Mouse (Mus musculus): ENCODE results near the gene Tpcn2.

The Tpcn2 gene

DNA sequence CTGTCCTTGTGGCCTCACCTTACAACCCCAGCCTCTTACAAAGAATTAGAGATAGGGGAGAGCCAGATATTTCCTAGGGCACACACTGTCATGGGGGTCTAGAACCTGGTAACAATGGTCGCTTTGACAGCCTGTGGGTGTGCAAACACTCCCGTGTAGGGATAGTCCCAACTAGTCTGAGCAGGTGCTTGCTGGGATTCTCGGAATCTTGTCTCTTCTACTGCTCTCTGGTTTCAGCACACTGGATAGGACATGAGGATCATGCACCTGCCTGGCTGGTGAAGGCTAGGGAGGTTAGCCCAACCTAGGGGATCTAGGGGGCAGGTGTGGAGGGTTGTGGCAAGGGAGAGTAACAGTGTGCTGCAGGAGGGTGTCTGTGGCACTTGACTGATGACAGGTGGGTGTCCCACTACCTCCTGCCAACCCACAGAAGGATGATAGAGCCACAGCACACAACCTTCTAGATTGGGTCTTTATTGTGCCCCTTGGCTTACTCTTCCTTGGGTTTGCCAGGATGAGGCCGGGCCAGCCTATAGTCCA, 78.4 kb downstream of the Tpcn2 start:
- DNase-seq (ENCODE audit: low read depth) = no peak

DNA sequence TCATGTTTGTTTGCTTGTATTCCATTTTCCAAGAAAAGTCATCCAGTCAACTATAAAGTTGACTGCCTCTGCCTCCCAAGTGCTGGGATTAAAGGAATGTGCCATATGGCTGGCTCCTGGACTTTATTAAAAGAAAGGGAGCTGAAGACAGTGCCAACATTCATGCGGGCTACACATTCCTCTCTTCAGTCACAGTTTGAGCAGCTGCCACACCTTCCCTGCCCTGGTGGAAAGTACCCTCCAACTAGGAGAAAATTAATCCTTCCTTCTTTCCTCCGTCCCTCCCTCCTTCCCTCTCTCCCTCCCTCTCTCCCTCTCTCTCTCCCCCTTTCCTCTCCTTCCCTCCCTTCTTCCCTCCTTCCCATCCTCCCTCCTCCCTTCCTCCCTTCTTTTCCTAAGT, 84.1 kb downstream of the Tpcn2 start:
- DNase-seq (ENCODE audit: low read depth) = no peak

DNA sequence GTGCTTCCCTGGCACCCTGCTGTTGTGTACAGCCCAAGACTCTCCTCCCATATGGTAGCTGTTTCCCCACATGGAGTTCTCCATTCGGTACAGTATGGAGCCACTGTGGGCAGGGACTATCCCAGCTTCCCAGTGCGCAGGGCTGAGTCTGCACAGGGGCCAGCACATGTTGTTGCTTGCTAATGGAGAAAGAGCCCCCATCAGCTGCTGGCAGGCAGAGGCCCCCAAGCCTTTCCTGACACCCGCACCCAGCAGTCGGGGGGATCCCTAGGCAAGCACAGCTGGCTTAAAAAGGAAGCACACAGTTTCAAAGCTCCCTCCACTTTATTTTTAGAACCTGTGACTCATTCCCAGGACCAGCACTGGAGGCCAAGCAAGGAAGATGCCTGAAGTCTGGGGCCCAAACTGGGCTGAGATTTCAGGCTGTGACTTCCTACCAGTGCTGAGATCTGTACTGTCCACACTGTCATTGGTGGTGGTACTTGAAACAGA, 85.5 kb downstream of the Tpcn2 start:
- DNase-seq (ENCODE audit: low read depth) = no peak

DNA sequence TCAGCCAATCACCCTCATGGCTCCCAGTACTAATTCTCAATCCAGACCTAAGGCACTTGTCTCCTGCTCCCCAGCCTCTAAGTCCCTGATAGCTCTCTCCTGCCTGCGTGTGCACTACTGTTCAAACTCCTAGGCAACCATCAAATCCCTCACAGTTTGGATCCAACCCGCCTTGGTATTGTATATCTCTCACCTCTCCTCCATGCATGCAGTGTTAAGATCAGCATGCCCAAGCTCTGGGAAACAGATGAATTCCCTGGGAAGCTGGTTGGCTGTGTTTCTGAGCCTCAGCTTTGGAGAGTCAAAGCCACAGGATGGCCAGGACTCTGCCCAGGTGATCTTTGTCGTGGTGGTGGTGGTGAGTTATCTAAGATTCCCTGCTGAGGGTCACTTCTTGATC, 86.1 kb downstream of the Tpcn2 start:
- DNase-seq (ENCODE audit: low read depth) = no peak

DNA sequence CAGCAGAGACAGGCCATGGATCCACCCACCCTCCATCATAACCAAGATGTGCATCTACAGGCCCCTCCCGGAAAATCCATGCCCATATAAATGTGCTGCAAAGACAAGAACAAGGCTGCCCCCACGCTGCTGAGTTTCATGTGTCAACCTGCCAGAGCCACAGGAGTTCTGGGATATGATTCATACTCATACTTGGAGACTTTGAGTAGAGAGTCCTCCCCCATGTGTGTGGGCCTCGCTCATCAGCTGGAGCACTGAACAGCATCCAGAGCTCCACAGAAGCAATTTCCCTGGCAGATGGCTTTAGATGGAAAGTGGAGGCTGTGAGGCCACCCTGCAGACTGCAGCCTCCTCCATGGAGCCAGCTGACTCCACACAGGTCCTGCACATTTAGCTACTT, 86.8 kb downstream of the Tpcn2 start:
- no peak for DNase-seq (ENCODE audit: low read depth)

DNA sequence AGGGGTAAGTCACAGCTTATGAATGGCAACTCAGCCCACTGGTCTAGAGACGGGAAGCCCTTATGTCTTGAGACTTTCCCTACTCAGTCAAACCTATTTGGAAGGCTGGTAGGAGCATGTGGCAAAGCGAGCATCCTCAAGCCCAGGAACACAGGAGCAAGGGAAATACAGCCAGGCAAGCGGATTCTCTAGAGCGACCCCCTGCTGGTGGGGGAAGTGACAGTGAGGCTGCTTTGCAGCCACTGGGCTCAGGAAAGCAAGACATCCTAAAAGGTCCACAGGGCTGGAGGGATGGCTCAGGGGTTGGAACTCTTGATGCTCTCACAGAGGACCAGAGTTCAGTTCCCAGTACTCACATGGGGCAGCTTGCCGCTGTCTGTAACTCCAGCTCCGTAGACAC, 87.5 kb downstream of the Tpcn2 start:
- DNase-seq (ENCODE audit: low read depth) = no peak

DNA sequence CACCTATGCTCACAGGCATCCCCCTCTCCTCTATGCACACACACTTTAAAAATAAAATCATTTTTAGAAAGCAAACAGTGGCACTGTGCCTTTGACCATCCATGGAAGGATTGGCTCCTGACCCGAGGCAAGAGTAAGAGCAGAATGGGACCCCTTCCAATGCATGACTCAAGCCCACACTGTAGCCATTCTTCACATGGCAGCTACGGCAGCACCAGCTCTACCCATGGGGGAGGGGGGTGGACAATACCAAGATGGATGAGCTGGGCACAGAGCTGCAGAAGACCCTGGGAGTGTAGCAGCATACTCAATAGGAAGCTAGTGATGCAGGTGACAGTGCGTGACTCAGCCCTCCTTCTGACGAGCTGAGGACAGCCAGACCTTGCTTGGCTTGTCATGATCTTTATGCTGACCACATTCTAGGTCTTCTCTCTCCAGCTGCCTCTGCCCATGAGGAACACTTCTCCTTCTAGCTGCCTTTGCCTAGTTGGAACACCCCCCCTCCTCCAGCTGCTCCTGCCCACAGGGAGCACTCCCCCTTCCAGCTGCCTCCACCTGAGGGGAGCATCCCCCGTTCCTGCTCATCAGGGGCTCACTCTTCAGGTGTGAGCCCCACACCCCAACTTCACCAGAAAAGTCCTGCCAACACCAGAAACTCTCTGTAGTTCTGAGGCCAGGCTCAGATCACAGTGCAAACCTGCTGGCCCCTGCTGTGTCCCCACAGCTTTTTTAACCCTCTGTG, 88.5 kb downstream of the Tpcn2 start:
- no peak for DNase-seq (ENCODE audit: low read depth)

DNA sequence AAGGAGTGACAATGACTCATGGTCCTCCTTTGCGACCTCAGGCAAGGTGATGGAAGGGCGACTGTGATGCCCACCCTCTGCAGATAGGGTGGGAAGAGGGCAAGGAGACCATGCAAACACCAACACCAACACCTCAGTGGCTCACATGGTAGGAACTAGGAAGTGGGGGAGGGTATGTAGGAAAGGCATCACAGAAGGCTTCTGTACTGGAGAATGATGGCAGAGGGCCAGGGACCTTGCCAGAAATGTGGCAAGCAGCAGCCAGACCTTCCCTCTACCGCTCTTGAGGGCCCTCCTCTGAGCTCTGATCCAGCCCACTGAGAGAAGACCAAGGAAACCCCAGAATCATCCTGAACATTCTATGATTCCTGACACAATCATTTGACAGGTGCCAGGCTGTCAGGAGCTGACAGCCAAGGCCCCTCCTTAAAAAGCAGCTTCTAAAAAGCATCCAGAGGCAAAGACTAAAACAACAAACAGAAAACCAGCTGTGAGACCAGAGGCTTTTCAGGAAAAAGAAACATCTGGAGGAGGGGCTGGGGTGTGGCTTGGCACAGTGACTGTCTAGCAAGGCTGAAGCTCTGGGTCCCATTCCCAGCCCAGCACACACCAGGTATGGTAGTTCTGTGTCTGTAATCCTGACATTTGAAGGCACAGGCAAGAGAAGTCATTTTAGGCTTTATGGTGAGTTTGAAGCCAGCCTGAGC, 89.2 kb downstream of the Tpcn2 start:
- DNase-seq (ENCODE audit: low read depth) = no peak

DNA sequence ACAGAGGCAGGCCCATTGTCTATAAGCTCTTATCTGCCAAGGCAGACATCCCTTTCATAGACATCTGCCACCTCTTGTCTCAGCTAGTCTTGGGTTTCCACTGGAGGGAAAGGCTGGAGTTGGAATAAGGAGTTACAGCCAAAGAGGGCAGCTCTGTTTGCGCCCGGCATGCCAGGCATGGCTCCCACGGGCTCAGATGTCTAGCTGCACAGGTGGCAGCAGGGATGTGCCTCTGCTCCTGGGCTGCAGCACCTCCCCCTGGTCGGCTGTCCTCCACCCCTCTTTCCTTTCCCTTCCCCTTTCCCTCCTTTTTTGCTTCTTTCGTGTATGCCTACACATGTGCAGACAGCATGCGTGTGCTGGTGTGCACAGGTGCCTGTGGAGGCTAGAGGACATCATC, 91.0 kb downstream of the Tpcn2 start:
- no peak for DNase-seq (ENCODE audit: low read depth)

DNA sequence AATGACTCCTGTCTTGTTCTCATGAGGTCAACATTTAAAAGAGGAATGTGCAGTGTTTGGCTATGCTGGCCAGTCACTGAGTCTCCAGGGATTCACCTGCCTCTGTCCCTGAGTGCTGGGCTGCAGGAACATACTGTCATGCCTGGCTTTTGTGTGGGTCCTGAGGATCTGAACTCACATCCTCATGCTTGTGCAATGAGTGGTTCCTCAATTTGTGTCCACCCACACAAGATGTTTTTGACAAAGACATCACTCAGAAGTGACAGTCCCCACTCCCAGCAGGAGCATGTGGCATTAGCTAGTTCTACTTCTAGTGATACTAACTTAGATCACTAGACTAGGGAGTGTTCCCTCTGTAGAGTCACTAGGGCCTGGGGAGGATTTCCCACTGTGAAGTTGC, 93.3 kb downstream of the Tpcn2 start:
- DNase-seq (ENCODE audit: low read depth) = no peak

DNA sequence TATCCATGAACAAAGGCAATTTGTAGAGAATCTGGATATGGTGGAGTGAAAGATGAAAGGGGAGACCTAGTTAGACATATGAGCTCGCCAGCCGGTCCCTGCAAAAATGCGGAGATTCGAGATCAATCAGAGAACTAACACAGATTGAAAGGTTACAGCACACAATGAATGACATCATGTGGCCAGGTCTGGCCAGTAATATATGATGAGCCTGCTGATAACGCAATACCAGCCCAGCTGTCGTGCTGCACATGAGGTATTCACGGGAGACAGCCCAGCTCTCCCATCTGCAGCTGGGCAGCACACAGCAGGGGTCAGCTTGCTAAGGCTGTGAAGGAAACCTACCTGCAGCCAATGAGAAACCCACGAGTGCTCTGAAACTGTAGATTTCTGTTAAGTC, 94.5 kb downstream of the Tpcn2 start:
- DNase-seq (ENCODE audit: low read depth) = no peak

DNA sequence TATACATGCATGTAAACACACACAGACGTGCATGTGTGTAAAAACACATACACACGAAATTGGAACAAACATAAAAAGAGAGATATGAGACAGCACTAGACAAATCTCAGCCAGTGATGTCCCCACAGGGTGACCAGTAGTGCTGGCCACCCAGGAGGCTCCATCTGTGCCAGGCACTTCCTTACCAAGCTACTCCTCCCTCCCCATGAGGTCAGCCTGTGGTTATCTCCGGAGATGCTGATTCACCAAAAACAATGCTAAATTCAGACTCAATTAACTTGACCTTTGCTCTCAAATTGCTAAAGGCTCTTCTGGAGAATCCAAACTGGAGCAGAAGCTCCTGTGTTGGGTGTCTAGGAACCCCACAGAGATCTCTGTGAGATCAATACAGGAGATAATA, 96.0 kb downstream of the Tpcn2 start:
- no peak for DNase-seq (ENCODE audit: low read depth)

DNA sequence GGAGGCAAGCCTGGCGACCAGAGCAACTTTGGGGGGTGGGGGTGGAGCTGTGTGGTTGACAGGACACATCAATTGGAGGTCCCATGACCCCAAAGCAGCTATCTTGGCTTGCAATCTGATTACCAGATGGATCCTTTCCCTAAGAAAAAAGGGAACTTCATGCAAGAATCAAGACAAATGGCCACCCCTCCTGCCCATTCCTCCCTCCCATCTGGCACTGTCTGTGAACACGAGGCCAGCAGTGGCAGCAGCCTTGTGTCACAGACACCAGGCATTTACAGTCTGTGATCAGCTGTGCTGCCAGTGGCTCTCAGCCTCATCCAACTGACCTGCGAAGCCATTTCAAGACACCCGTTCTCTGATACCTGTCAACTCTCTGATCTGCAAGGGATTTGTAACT, 101.4 kb downstream of the Tpcn2 start:
- no peak for DNase-seq (ENCODE audit: low read depth)

DNA sequence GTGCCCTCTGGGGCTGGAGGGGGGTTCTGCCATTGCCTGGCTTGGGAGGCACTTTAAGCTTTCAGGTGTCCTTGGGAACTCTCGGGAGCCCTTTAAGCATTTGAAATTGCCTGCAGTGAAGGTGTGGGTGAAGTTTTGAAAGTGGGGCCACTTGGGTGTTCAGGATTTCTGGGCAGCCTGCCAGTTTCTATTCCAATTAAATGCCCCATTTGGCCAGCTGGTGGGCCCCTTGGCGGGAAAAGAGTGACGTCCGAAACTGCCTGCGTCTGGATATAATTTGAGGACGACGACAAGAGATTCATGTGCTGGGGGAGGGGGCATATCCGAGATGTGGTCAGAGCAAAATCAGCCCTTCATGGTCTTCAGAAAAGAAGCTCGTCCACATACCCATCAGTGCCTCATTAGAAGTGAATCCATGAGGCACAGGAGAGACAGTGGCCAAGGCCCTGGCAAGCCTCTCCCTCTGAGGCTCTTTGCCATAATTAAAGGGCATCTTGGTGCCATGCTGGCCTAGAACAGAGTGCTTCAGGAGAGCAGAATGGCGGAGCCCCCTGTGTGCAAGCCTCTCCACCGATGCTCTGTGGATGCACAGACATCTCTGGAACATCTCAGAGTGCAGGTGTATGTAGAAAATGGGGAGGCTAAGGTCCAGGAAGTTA, 102.3 kb downstream of the Tpcn2 start:
- no peak for DNase-seq (ENCODE audit: low read depth)

DNA sequence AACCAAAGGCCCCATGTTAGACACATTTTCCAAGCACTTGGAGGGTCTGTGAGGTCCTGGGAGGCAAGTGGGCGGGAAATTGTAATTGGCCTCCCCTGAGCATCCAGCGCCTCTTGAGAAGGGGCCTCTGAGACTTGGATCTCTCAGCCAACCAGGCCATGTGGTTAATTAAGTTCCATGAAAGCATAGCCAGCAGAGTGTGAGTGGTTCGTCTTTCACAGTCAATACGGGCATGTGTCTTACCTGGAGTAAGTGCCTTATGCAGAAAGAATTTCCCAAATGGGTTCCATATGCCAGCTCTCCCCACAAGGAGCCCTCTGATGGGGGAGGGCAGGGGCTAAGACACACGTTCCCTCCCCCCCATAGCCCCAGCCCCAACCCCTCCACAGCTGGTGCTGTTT, 104.1 kb downstream of the Tpcn2 start:
- no peak for DNase-seq (ENCODE audit: low read depth)

DNA sequence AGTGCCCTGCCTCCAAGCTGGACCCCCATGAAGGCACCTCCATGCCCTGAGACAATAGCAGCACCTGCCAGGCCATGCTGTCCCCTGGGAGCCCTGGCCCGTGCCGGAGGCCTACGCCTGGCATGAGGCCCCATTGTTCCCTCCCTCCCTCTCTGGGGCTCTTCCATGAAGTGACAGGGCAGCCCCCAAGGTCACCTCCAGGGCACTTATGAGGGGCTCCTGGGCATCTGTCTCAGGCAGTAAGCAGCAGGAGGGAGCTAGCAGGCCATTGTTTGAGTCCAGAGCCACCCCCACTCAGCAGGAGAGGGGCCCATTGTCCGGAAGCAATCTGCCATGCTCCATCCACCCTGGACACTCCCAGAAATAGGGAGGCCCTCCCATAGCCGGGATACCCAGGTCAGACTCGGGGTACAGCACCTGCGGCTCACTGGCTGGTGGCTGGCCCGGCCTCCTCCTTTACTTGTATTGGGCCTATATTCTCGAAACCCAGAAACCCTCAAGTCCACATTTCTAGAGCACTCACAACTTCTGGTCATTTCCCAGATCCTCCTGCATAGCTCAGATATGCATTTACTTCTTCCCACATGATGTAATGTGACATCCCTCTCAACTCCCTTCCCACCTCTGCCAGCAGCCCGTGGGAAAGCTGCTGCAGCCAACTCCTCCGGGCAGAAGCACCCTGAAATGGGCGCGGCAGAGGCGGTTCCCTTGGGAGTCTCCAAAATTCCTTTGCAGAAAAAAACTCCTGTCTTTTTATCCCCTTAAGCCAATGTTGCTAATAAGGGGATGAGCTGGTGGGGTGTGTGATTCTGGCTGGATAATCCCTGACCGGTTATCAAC, 106.8 kb downstream of the Tpcn2 start:
- no peak for DNase-seq (ENCODE audit: low read depth)

DNA sequence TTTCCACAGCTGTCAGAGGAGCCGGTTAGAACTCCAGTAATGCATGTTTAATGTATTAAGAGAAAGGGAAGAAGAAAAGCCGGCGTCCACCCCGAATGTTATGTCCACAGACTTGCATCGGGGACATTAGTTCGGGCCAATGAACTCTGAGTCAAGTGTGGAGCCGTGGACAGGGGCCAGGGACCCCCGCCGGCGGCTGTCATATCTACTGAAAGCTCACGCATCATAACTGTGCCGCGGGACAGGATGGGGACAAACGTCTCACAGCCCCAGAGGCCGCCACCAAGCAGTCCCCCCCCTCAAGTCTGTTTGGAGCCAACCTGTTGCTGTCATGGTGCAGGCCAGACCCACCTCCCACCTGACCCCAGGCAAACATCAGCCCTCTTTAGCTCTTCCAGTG, 110.2 kb downstream of the Tpcn2 start:
- no peak for DNase-seq (ENCODE audit: low read depth)

DNA sequence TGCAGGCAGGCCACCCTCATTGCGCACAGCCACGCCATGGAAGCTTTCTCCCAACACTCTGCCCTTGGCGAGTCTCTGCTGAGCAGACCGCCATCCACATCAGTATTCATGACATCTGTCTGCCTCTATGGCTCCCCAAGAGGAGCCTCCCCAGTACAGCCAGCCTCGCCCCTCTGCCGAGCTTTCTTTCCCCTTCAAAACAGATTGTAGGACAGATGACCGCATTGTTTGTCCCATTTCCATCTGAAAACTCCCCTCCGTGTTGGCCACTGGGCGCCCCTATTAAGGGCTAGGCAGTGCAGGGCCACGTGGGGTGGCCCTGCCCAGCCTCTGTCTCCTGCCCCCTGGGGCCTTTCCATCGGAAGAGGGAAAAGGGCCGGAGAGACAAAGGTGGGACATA, 110.7 kb downstream of the Tpcn2 start:
- DNase-seq (ENCODE audit: low read depth) = no peak

DNA sequence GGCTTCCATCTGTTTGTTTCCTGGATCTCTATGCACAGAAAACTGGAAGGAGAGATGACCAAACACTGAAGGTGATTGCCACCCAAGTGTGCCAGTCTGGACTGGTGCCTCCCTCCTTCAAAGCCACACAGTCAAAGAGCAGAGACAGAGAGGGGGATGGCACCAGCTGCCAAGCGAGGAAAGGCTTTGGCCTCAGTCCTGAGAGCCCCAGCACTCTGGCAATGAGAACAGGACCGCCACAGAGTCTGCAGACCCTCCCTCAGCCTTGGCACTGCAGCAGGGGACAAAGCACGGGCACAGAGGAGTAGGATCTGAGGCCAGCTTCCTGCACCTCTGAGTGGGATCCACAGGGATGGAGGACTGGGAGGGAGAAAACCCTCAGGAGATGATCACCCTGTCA, 114.1 kb downstream of the Tpcn2 start:
- DNase-seq (ENCODE audit: low read depth) = no peak

DNA sequence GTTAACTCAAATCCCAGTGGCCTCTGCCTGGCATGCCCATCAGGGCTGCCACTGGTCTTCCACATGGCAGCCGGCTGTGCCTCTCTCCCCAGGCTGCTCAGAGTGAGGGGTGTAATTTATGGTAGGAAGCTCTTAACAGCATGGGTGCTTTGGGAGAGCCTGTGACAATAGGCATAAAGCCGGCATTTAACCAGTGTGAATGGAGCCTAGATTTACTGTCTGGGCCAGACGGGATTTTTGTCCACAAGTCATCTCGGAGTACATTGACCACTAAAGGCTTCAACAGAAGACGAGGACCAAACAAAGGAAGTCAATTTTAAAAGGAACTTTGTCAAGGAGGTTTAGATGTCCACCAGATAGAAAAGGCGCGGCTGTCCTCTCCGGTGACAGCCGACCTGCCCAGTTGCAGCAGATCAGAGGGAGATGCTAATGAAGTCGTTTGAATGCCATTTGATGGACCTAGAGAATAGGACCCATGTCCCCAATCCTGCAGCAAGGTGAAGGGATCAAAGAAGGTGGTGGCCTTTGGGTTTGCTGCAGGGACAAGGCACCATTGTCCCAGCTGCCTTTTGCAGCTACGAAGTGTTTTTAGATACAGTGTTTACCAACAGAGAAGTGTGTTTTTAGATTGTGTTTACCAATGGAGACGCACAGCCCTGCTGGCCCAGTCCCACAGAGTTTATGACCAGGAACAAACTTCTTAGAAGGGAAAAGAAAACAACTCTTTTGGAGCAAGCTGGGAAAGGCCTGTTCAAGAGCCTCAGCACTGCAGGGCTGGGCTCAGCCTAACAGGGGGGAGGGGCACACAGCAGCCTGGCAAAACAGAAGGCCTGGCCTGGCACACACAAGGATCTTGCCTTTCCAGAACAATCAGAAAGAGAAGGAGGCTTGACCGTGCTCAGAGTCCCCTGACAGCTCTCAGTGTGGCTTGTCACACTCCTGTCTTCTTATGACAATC, 124.2 kb downstream of the Tpcn2 start:
- no peak for DNase-seq (ENCODE audit: low read depth)

DNA sequence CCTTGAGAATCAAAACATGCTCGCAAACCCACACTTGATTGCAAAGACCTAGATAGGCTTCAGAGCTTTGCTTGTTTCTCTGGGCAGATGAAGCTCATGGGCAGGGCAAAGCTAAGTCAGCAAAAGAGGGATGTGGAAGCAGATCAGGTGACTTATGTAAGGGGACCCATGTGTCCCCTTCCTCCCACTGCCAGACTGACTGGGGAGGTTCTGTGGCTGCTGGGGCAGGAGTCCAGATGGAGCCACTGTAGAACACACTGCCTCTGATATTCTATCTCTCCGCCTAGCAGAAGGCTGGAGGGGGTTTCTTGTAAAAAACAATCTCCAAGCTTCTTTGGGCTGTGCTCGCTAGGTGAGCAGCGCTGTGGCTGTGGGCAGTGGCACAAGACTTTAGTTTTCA, 128.1 kb downstream of the Tpcn2 start:
- no peak for DNase-seq (ENCODE audit: low read depth)

All from c-Kit-positive CD71-negative TER-119-negative erythroid progenitor cells, embryonic 14.5 days (primary cell).